Mouse (Mus musculus) stomach, embryonic 14.5 days (tissue): Measurements from ENCODE around the gene Nol4l. TPM values are rescaled to one million over a fixed set of nuclear protein-coding genes. Genes with fewer than 3 reads are reported as not detected.

Experiments used
- ATAC-seq: fragments of 200-750 bp; cut with Nextera tagmentation; 2 replicates; pipeline ENCODE4 v1.8.0; 2017; ENCODE audit warnings: low read depth, moderate TSS enrichment; ENCODE audit not compliant: insufficient number of reproducible peaks, insufficient read depth, low FRiP score
- H3K27ac ChIP-seq: fragments of 300-500 bp; sonication (generic); 2 replicates; pipeline ENCODE4 v1.5.1; 2014; ENCODE audit warnings: mild to moderate bottlenecking, low read length, moderate library complexity, mixed read lengths
- H3K27me3 ChIP-seq: fragments of 300-500 bp; sonication (generic); 2 replicates; pipeline ENCODE4 v1.6.1; 2014; ENCODE audit warnings: low read length, control low read depth, mixed read lengths; ENCODE audit not compliant: control insufficient read depth, insufficient read depth
- H3K36me3 ChIP-seq: fragments of 300-500 bp; sonication (generic); 2 replicates; pipeline ENCODE4 v1.6.1; 2014; ENCODE audit warnings: mild to moderate bottlenecking, control low read depth, low read length, moderate library complexity, mixed read lengths; ENCODE audit not compliant: control insufficient read depth, insufficient read depth
- H3K4me1 ChIP-seq: fragments of 300-500 bp; sonication (generic); 2 replicates; pipeline ENCODE4 v1.6.1; 2014; ENCODE audit warnings: low read length, control low read depth, mixed read lengths; ENCODE audit not compliant: control insufficient read depth, insufficient read depth
- H3K4me2 ChIP-seq: fragments of 300-500 bp; sonication (generic); replicated peaks from 2 replicates; pipeline ENCODE4 v1.6.1; 2014; ENCODE audit warnings: low read depth, low read length, control low read depth
- H3K4me3 ChIP-seq: fragments of 300-500 bp; sonication (generic); 2 replicates; pipeline ENCODE4 v1.5.1; 2014; ENCODE audit warnings: low read depth, low read length, control low read depth
- H3K9ac ChIP-seq: fragments of 300-500 bp; sonication (generic); replicated peaks from 2 replicates; pipeline ENCODE4 v1.6.1; 2014; ENCODE audit warnings: low read depth, mild to moderate bottlenecking, control low read depth, low read length, moderate library complexity, mixed read lengths
- H3K9me3 ChIP-seq: fragments of 300-500 bp; sonication (generic); 2 replicates; pipeline ENCODE4 v1.6.1; 2016; ENCODE audit warnings: low read depth, low read length, control low read depth; ENCODE audit not compliant: control insufficient read depth
- WGBS: fragments of 180-500 bp; shearing (Covaris S2); extraction: QIAGEN DNeasy Blood & Tissue Kit; methylation state at CpG from one replicate; pipeline ENCODE4 v1.1.7; 2014; 5-methylcytosine and 5-hydroxymethylcytosine counted together
- polyA plus RNA-seq: library from polyadenylated mRNA; unstranded; fragments of >200 nt; fragmentation: Nextera tagmentation; extraction: Ambion mirVana; gene quantifications from 2 replicates; pipeline ENCODE4 v1.2.1, GENCODE M21; 2014

The Nol4l gene
- polyA plus RNA-seq, 1 experiment from 2014 or later = 17.7 TPM

- no peak for ATAC-seq
- H3K9me3 ChIP-seq = no peaks in the 10 kb centered on the region
- H3K27ac ChIP-seq = no peak overlapping the region
- no peak overlapping the region for H3K4me2 ChIP-seq
- H3K36me3 ChIP-seq = no peaks in the 10 kb centered on the region
- H3K4me3 ChIP-seq = no peak overlapping the region
- WGBS = 76% methylated on average over 3 of the region's 3 CpGs
- H3K4me1 ChIP-seq = no peaks in the 10 kb centered on the region
- H3K27me3 ChIP-seq = no peaks in the 10 kb centered on the region
- H3K9ac ChIP-seq = no peak overlapping the region
These were observed 66.5 kb downstream of the Nol4l start for GRCm38 (mm10) chr2:153463257-153463656.

GRCm38 (mm10) chr2:153458022-153458441 lies 71.7 kb downstream of the Nol4l start:
- Histone ChIP-seq H3K36me3 (no peaks in the 10 kb centered on the region), H3K4me3 (no peak overlapping the region), H3K9me3 (no peaks in the 10 kb centered on the region), H3K9ac (no peak overlapping the region), H3K4me1 (peaks cover 5% of the 10 kb centered on the region; the same call in 1 of the 2 replicates), H3K27me3 (no peaks in the 10 kb centered on the region), H3K4me2 (no peak overlapping the region), H3K27ac (peak overlapping the region; percentile 74; the same call in 1 of the 2 replicates)
- peak; percentile 36; the same call in 1 of the 2 replicates for ATAC-seq
- 42% methylated on average over 3 of the region's 3 CpGs for WGBS

- H3K4me1 ChIP-seq = peaks cover 5% of the 10 kb centered on the region; the same call in 1 of the 2 replicates
- 29% methylated on average over 4 of the region's 4 CpGs for WGBS
- H3K36me3 ChIP-seq = no peaks in the 10 kb centered on the region
- H3K4me2 ChIP-seq = no peak overlapping the region
- no peak overlapping the region for H3K4me3 ChIP-seq
- H3K27me3 ChIP-seq = no peaks in the 10 kb centered on the region
- no peaks in the 10 kb centered on the region for H3K9me3 ChIP-seq
- no peak for ATAC-seq
- no peak overlapping the region for H3K9ac ChIP-seq
- peak overlapping the region; percentile 74 for H3K27ac ChIP-seq
These were observed 72.3 kb downstream of the Nol4l start for GRCm38 (mm10) chr2:153457467-153457866.

GRCm38 (mm10) chr2:153454841-153455506 lies 74.8 kb downstream of the Nol4l start:
- Histone ChIP-seq H3K4me3 (no peak overlapping the region), H3K36me3 (no peaks in the 10 kb centered on the region), H3K27ac (no peak overlapping the region), H3K4me2 (no peak overlapping the region), H3K27me3 (no peaks in the 10 kb centered on the region), H3K4me1 (peaks cover 5% of the 10 kb centered on the region; the same call in 1 of the 2 replicates), H3K9me3 (no peaks in the 10 kb centered on the region), H3K9ac (no peak overlapping the region)
- ATAC-seq = no peak
- 68% methylated on average over 9 of the region's 9 CpGs for WGBS

GRCm38 (mm10) chr2:153453961-153454759 lies 75.6 kb downstream of the Nol4l start:
- no peak for ATAC-seq
- H3K4me1 ChIP-seq = peaks cover 5% of the 10 kb centered on the region; the same call in 1 of the 2 replicates
- no peaks in the 10 kb centered on the region for H3K9me3 ChIP-seq
- no peaks in the 10 kb centered on the region for H3K27me3 ChIP-seq
- no peak overlapping the region for H3K4me3 ChIP-seq
- no peak overlapping the region for H3K27ac ChIP-seq
- WGBS = 58% methylated on average over 12 of the region's 12 CpGs
- H3K4me2 ChIP-seq = no peak overlapping the region
- no peak overlapping the region for H3K9ac ChIP-seq
- H3K36me3 ChIP-seq = no peaks in the 10 kb centered on the region

GRCm38 (mm10) chr2:153448519-153448918 lies 81.3 kb downstream of the Nol4l start:
- WGBS = 79% methylated on average over 6 of the region's 6 CpGs

GRCm38 (mm10) chr2:153447719-153448118 lies 82.1 kb downstream of the Nol4l start:
- 57% methylated on average over 3 of the region's 3 CpGs for WGBS
- no peak overlapping the region for H3K4me2 ChIP-seq
- H3K36me3 ChIP-seq = no peaks in the 10 kb centered on the region
- no peaks in the 10 kb centered on the region for H3K9me3 ChIP-seq
- peaks cover 11% of the 10 kb centered on the region for H3K4me1 ChIP-seq
- no peaks in the 10 kb centered on the region for H3K27me3 ChIP-seq
- no peak overlapping the region for H3K27ac ChIP-seq
- H3K9ac ChIP-seq = no peak overlapping the region
- no peak overlapping the region for H3K4me3 ChIP-seq
- no peak for ATAC-seq

More at GRCm38 (mm10) chr2:153448519-153448918, 81.3 kb downstream of the Nol4l start:
- no peak overlapping the region for H3K4me2 ChIP-seq
- no peak overlapping the region for H3K9ac ChIP-seq
- no peaks in the 10 kb centered on the region for H3K27me3 ChIP-seq
- ATAC-seq = no peak
- peaks cover 3% of the 10 kb centered on the region; the same call in 1 of the 2 replicates for H3K4me1 ChIP-seq
- no peaks in the 10 kb centered on the region for H3K9me3 ChIP-seq
- H3K27ac ChIP-seq = no peak overlapping the region
- H3K4me3 ChIP-seq = no peak overlapping the region
- no peaks in the 10 kb centered on the region for H3K36me3 ChIP-seq

GRCm38 (mm10) chr2:153446476-153446875 lies 83.3 kb downstream of the Nol4l start:
- Histone ChIP-seq H3K4me2 (no peak overlapping the region), H3K4me1 (peaks cover 23% of the 10 kb centered on the region), H3K27ac (no peak overlapping the region), H3K9me3 (no peaks in the 10 kb centered on the region), H3K4me3 (no peak overlapping the region), H3K36me3 (no peaks in the 10 kb centered on the region), H3K9ac (no peak overlapping the region), H3K27me3 (no peaks in the 10 kb centered on the region)
- WGBS = 16% methylated on average over 4 of the region's 4 CpGs
- no peak for ATAC-seq
